Mouse (Mus musculus) gastrocnemius, adult 2 months (tissue): Measurements from ENCODE around the gene Pacsin2. TPM values are rescaled to one million over a fixed set of nuclear protein-coding genes. Genes with fewer than 3 reads are reported as not detected.
"Not testable (repeated sequence)": the region's sequence is repeated elsewhere in the genome, so short reads cannot be mapped to it uniquely, and the experiment has no call there.

ENCODE experiments used
- DNase-seq: peaks from one replicate; pipeline ENCODE4 v3.0.0; 2022
- H3K27ac ChIP-seq: fragments of 200-600 bp; 2 replicates; pipeline ENCODE4 v1.8.1; 2022; ENCODE audit warnings: mild to moderate bottlenecking
- H3K4me3 ChIP-seq: fragments of 200-600 bp; 2 replicates; pipeline ENCODE4 v1.8.1; 2022; ENCODE audit warnings: mild to moderate bottlenecking, moderate library complexity
- CTCF ChIP-seq: fragments of 200-600 bp; IDR thresholded peaks from 2 replicates; pipeline ENCODE4 v1.8.1; 2022; ENCODE audit warnings: antibody characterized with exemption, mild to moderate bottlenecking, moderate library complexity
- intact Hi-C: fragments of 180-260 bp; cut with DNase I; formaldehyde crosslinking; loops from one replicate; pipeline ENCODE4 v1.15.1; 2025
- long read RNA-seq, 2 experiments: library from polyadenylated mRNA; stranded (forward); transcript quantifications; one replicate each; pipeline ENCODE4 v2.0.0; 2021
- total RNA-seq, 2 experiments: library from RNA; stranded (reverse); gene quantifications; 2 replicates each; pipeline ENCODE4 v1.2.3; 2021

Pacsin2 gene
- 10 to 100 TPM; 43.7 to 70.1 TPM for total RNA-seq
- long read RNA-seq, experiment 1, transcript Pacsin2-203 (11 exons, 3,693 nt), result major isoform, 38 of 116 reads
- long read RNA-seq, experiment 1, transcript Pacsin2-202 (11 exons, 3,186 nt), result minor isoform, 6 of 116 reads
- long read RNA-seq, experiment 1, partial matches to known transcripts, result 6 of 116 reads
- long read RNA-seq, experiment 1, other reads (novel, unspliced or antisense), result 66 of 116 reads
- long read RNA-seq, experiment 2, transcript Pacsin2-202 (11 exons, 3,186 nt), result minor isoform, 12 of 100 reads
- long read RNA-seq, experiment 2, transcript Pacsin2-203 (11 exons, 3,693 nt), result major isoform, 33 of 100 reads
- long read RNA-seq, experiment 2, partial matches to known transcripts, result 5 of 100 reads
- long read RNA-seq, experiment 2, other reads (novel, unspliced or antisense), result 50 of 100 reads

GRCm38 (mm10) chr15:83464083-83464904, at the start of gene Pacsin2:
Pacsin2 (minus strand) TSS chr15:83464606.
- no peak for TF ChIP-seq CTCF
- intact Hi-C loops, result loop anchor here (2.0 to 10.0 kb wide), 2 partner anchors 31 to 49 kb away; no protein-coding TSS in a partner anchor
- Histone ChIP-seq H3K27ac (peak within 1 kb of the TSS; percentile 94), H3K4me3 (peak within 1 kb of the TSS; percentile 94)
- peak; percentile 99 for DNase-seq

GRCm38 (mm10) chr15:83512489-83513281, 48.3 kb upstream of the Pacsin2 start:
- TF ChIP-seq CTCF, result no peak
- Histone ChIP-seq H3K4me3 (no peak overlapping the region), H3K27ac (no peak overlapping the region)
- no peak for DNase-seq
- intact Hi-C loops, result loop anchor here (10.0 kb wide), 1 partner anchor 698 kb away; no protein-coding TSS in a partner anchor

GRCm38 (mm10) chr15:83510805-83511405, 46.5 kb upstream of the Pacsin2 start, which contains the start of gene Ttll1:
Ttll1 (minus strand) TSS chr15:83510893.
- TF ChIP-seq CTCF, result no peak
- Histone ChIP-seq H3K27ac (peak within 1 kb of the TSS; percentile 60), H3K4me3 (peak within 1 kb of the TSS; percentile 77)
- intact Hi-C loops, result loop anchor here (10.0 kb wide), 1 partner anchor 696 kb away; no protein-coding TSS in a partner anchor
- DNase-seq, result peak; percentile 95

- peak overlapping the region; percentile 60 for H3K27ac ChIP-seq
- H3K4me3 ChIP-seq, result peak overlapping the region; percentile 77
- TF ChIP-seq CTCF, result no peak
- intact Hi-C loops, result loop anchor here (10.0 kb wide), 1 partner anchor 695 kb away; no protein-coding TSS in a partner anchor
- DNase-seq, result no peak
These were observed 45.8 kb upstream of the Pacsin2 start for GRCm38 (mm10) chr15:83509950-83510804.

- H3K4me3 ChIP-seq, intact Hi-C loops, H3K27ac ChIP-seq, DNase-seq: not testable (repeated sequence)
These were observed 37.1 kb upstream of the Pacsin2 start for GRCm38 (mm10) chr15:83501483-83501882.

GRCm38 (mm10) chr15:83500352-83500751, 35.9 kb upstream of the Pacsin2 start:
- intact Hi-C loops, result no loop called here
- no peak for DNase-seq

GRCm38 (mm10) chr15:83499211-83499755, 34.9 kb upstream of the Pacsin2 start:
- intact Hi-C loops, result no loop called here
- no peak for TF ChIP-seq CTCF
- Histone ChIP-seq H3K4me3 (no peak overlapping the region), H3K27ac (no peak overlapping the region)
- no peak for DNase-seq

More at GRCm38 (mm10) chr15:83500352-83500751, 35.9 kb upstream of the Pacsin2 start:
- H3K27ac ChIP-seq, result no peak overlapping the region
- H3K4me3 ChIP-seq, result no peak overlapping the region
- TF ChIP-seq CTCF, result peak; percentile 79

GRCm38 (mm10) chr15:83497299-83497698, 32.9 kb upstream of the Pacsin2 start:
- TF ChIP-seq CTCF, result peak; percentile 22; the same call in 1 of the 2 replicates
- Histone ChIP-seq H3K4me3 (no peak overlapping the region), H3K27ac (no peak overlapping the region)
- intact Hi-C loops, result no loop called here
- DNase-seq, result no peak

GRCm38 (mm10) chr15:83495787-83496367, 31.5 kb upstream of the Pacsin2 start:
- Histone ChIP-seq H3K27ac (no peak overlapping the region), H3K4me3 (no peak overlapping the region)
- TF ChIP-seq CTCF, result no peak
- DNase-seq, result no peak
- intact Hi-C loops, result no loop called here

- H3K27ac ChIP-seq, result no peak overlapping the region
- no peak for TF ChIP-seq CTCF
- no peak overlapping the region for H3K4me3 ChIP-seq
- intact Hi-C loops, result no loop called here
- DNase-seq, result no peak
These were observed 30.8 kb upstream of the Pacsin2 start for GRCm38 (mm10) chr15:83495195-83495594.
